Mouse (Mus musculus) urinary bladder, postnatal 25 days (tissue): ENCODE measurements around the gene Borcs7.

Source experiments
- DNase-seq: peaks from one replicate; pipeline ENCODE4 v3.0.0; 2022; ENCODE audit warnings: low spot score

Gene Borcs7

DNA sequence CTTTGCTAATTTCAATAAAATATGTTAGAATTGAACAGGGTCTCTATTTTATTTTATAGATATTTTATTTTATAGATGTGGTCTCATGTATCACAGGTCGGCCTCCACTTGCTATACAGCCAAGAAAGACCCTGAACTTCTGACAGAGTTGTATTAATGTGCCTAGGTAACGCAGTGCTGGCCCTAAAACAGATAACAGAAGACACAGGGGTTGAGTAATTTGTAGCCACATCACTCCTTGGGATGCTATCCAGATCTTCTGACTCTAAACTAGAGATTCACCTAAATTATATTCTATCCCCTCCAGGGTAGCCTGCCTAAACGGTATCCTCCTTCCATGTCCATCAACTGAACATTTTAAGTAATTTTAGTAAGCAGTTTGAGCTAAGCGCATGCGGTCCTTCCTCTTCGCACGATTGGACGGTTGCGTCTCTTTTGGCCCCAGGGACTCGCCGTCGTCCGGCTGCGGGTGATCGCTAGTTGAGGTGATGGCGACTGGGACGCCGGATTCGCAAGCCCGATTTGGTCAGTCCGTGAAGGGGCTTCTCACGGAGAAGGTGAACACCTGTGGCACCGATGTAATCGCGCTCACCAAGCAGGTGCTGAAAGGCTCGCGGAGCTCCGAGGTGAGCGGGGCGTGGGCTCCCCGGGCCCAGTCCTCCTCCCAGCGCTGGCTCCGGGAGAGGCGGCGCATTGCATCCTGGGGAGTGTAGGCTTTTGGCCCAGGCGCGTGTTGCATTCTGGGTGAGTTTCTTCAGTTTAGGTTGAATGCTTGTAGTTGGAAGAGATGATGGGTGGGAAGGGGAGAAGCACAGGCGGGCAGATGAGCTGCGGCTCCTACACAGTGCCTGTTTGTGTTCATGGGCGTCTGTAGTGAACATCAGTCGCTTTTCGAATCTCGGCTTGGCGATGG is at the start of gene Borcs7:
Borcs7 (plus strand) TSS at position 447 of the 913 bp plus-strand sequence.
- peak; percentile 76 for DNase-seq

DNA sequence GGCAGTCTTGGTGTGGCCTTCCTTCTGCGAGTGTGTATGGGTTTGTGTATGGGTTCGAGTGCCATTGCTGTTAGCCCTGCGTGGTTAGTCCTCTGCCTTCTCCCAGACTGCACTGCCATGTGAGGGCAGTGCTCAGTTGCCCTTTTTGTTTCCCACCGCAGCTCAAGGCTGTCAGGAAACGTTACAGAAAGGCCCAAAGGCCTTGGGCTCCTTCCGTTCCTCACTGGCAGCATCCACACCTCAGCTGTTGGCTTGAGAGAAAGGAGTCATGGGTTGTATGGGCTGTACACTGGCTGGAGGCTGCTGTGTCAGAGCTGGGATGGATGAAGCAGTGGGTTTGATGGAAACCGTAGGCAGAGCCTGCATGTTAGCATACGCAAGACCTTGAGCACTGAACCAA is 48.9 kb upstream of the Borcs7 start:
- no peak for DNase-seq

DNA sequence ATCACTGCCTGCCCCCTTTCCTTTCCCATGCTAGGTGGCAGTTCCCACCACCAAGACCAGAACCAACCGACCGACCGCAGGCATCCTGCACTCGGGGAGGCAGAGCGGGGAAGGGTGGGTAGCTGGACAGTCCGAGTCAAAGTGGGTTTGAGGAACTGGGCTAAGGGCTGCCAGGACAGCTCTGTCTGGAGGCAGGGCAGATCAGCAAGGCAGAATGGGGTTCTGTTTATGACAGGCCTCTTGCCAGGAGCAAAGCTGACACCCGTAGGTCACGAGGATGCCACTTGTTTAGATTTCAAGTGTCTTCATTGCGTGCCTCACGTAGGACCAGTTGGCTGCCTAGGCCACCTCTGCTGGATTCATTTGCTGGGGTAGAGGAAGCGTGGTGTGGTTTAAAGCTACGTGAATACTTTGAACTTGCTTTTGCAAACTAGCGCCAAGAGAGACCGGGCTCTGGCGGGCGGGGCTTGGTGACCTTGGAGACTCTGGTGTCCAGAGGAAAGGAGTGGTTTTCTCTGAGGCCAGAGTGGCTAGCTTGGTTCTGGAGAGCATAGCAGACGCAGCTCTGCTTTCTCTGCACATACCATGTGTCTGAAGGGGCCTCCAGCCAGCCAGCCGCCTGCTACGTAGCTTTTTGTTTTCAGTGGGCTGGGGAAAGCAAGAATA is 48.2 kb upstream of the Borcs7 start:
- peak; percentile 45 for DNase-seq

DNA sequence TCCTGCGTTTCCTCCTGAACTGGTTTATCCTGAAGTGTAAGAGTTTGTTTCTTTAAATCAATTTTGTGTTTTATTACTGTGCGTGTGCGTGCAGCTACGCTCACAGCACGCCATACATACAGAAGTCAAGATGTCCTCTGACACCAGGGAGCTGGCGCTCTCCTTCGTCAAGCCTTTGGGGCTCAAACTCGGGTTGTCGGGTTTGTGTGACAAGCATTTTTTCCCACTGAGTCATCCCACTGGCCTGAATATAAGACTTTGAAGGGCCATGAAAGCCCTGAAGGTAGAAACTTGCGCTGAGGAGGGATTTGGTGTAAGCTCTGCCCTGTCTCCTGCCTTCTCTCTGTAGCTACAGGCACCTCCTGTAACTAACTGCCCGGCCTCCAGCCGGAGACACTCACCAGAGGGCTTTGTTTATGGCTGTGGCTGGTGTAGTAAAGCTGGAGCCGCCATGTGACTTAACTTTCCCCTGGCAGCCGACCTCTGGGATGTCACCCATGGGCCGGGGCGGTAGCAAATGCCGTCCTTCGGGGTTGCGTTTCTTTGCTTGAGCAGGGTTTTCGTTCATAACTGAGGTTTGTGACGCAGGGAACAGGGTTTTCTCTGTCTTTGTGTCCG is 47.5 kb upstream of the Borcs7 start:
- no peak for DNase-seq

DNA sequence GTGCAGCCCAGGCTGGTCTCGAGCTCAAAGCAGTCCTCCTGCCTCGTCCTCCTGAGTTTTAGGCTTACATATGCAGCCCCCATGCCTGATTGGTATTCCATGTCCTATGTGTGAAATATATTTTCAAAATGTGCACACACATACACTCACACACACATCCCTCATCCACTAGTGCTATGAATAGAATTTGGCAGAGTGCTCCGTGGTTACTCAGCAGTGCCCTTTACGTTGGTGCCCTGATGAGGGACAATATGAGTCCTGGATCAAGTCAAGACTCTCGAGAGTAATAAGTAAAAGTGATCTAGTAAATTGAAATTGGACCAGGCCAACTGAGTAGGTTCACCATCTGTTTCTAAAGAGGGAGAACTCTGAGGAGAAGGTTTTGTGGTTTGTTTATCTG is 46.5 kb upstream of the Borcs7 start:
- no peak for DNase-seq

DNA sequence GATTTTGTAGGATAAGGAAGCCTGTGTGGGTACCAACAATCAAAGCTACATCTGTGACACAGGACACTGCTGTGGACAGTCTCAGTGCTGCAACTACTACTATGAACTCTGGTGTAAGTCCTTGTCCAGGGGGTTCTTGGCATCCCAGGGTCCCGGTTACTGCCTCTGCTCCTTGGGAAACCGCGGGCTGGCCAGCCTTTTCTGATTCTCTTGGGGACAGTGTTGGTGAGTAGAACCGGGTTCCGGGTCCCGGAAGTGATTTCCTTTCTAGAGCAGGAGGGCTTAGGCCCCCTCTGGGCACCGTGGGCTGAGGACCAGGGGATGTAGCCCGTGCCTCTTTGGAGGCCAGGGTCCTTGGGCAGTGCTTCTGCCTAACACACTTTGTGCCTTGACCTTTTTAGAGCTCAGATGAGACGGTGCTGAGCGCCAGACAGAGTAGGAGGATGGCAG is 45.3 kb upstream of the Borcs7 start:
- DNase-seq, result no peak

DNA sequence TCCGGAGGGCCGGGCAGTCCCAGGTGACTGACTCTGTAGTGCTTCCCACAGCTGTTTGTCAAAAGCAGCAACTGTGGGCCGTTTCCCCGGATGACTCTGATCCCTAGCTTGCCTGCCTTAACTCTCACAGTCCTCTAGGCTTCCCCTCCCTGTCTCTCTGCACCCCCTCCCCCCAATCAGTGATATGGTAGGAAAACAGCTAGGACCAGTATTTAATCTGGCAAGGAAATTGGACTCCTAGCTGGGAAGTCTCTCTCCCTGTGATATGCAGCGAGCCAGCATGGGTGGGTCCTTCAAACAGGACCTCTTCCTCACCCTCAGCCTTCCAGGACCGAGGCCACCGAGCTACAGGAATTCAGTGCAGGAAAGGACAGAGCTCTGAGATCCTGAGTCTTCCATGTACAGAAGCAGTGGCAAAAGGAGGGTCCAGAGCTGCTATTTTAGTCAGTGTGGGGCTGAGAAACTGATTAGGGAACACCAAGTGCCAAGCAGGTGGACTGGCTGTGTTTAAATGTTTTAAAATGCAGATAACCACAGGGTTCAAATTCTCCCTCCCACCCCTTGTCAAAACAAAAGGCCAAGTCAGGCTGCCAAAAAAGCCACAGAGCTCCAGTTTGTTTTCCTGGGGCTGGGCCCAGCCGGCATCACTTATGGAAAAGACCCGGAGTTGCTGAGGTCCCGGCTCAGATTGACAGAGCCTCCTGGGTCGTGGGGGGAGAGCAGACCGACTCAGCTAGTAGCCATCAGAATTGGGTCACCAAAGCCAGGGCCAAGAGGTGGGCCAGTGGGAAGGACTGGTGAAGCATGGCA is 44.7 kb upstream of the Borcs7 start:
- no peak for DNase-seq

DNA sequence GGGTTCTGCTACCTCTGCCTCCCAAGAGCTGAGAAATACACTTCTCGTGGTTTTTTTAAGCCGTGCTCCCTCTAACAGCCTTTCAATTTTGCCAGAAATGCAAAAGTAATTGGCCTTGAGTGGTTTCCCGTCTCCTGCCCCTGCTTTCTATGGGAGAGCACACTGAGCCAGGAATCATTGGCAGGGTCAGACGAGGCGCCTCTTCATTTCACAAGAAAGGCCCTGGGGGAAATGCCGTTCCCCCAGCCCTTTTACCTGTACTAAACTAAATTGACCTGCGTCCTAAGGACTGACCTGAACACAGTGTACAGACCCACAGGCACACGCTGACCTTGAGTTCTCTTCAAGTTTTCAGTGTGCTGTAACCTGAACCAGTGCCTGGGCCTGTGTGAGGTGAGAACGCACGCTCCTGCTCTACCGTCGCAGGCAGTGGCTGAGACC is 43.6 kb upstream of the Borcs7 start:
- no peak for DNase-seq

DNA sequence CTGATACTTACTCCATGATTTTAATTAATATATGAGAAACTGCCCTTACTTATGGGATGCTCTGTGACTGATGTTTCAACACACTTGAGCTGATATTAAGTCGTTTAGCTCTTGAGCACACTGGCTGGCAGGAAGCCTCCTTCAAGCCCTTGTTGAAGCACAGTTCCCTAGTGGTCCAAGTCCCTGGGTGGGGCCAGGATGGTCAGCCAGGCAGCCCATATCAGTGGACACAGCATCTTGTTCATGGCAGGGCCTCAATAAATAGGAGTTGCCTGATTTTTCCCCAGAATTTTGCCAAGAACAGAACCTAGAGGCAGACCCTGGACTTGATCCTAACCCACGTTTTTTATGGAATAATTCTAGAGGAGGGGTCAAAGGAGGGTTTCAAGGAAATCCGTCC is 42.5 kb upstream of the Borcs7 start:
- DNase-seq, result no peak

DNA sequence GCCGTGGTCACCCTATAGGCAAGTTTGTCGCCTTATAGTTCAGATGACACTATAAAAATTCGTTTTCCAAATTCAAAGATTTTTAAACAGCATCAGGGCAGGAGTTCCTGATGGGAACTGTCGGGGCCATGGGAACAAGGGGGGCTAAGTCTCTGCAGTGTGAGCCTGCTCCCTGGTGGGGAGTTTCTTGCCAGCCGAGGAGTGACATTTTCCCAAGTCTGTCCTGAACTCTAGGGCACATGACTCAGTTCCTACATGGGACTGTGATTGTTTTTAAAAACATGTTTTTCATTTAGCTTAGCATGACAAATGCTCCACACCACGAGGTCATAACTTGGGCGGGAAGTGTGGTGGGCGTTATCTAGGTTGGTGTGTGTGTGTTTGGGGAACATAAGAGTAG is 41.9 kb upstream of the Borcs7 start:
- DNase-seq, result no peak

DNA sequence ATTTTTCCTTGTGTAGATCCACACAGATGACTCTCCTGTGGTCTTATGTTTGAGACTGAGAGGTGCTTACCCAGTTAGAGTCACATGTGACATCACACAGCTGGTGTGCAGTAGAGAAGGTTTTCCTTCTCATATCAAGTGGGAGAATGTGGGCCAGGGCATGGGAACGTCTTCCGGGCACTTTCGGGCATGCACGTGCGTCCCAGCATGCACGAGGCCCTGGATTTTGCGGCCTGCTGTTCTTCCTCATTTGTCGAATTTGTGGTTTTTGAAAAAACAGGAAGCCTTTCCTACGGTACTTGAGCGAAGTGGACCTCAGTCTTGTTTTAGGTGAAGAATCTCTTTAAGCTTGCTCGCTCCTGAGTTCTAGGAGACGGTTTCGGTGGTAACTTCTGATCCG is 41.1 kb upstream of the Borcs7 start:
- no peak for DNase-seq

DNA sequence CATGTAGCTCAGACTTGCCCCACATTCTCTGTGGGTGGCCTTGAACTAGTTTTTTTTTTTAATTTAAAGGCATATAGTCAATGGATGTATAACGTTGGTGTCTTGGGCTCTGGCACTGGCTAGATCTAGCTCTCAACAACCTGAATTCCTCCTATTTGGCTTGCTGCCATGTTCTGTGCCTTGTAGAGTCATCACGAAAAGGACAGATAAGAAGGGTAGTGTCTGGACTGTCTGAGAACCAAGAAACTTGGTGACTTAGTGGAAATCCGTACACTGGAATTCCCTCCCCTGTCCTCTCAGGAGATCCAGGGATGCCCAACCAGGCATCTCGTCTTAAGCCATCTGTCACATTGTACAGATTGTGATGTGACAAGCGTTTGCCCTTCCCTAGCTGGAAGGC is 36.5 kb upstream of the Borcs7 start:
- DNase-seq, result no peak

DNA sequence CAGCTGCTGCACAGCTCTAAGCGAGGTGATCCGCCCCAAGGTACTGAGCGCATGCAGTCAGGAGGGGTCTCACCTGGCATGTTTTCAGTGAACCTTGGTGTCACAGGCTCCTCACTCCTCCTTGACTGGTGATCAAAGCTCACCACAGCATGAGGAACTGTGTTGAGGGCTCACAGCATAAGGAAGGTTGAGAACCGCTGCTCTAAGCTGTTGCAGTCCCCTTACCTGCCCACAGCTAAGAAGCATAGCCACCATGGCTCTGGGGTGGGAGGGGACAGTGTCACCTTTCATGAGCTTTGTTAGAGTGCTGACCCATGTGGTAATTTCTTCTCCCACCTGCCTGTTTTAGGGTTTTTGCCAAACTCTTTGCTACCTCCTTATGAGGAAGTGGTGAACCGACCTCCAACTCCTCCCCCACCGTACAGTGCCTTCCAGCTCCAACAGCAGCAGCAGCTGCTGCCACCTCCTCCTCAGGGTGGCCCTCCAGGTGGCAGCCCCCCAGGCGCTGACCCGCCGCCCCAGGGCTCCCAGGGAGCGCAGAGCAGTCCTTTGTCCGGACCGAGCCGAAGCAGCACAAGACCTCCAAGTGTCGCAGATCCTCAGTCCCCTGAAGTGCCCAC is 36.0 kb upstream of the Borcs7 start:
- no peak for DNase-seq

DNA sequence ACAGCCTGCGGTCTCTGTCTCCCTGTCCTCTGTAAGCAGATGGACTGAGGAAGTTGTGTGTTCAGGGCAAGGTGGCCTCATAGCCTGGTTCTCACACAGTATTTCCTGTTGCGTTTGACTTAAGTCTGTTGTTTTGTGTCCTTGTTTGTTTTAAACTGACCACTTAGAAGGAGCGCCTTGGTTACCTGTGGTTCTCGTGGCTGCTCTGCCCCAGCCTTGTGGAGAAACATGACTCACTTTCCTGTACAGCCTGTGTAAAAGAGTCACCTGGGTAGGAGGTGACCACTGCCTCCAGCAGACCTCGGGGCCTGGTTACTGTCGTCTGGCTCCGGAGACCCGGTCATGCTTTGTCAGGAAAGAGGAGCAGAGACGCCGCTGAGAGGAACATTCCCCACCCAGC is 34.1 kb upstream of the Borcs7 start:
- no peak for DNase-seq

DNA sequence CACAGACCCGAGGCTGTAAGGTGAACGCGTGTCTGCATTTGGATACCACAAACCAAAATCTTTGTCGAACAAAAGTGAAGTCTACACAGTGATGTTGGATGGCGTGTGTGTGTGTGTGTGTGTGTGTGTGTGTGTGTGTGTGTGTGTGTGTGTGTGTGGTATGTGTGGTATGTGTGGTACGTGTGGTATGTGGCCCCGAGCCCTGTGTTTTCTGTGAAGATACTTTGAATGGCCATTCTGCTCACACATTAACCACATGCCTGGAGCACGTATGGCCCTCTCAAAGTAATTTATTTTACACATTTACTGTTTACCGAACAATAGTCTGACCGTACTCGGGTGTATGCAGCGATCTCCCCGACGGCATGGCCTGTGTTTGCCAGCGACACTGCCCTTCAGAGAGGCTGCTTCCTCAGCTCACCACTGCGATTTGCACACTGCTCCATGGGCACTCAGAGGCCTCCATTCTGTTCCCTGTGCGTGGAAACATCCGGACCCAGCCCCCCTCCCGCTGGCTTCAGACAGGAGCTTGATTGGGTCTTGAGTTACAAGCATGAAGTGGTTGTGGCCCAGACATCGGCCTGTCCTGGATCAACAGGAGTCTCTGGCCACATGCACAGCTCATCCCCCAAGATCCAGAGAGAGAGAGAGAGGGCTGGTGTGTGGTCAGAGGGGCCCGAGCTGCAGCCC is 33.4 kb upstream of the Borcs7 start:
- DNase-seq, result no peak

DNA sequence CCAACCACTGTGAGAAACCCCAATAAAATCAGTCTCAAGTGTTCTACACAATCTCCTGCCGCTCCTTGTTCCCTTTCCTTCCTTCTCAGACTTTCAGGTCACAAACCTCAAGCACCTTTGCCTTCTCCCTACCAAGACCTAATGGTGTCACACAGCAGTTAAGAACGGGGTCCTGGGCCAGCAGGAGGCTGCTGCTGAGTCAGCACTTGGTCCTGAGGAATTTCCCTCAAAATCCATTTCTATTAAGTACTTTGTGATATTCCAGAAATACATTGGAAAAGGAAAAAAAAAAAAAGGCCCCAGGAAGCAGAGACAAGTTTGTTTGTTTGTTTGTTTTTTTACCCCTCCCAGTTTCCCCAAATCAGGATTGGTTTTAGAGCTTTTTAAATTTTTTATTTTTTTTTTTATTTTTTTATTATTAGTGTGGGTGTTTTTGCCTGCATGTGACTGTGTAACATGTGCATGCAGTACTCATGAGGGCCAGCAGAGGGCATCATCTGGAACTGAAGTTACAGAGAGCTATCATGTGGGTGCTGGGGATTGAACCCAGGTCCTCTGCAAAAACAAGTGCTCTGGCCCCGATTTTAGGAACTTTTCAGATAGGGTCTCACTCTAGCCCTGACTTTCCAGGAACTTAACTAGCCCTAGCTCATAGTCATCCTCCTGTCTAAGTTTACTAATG is 32.2 kb upstream of the Borcs7 start:
- DNase-seq, result no peak

DNA sequence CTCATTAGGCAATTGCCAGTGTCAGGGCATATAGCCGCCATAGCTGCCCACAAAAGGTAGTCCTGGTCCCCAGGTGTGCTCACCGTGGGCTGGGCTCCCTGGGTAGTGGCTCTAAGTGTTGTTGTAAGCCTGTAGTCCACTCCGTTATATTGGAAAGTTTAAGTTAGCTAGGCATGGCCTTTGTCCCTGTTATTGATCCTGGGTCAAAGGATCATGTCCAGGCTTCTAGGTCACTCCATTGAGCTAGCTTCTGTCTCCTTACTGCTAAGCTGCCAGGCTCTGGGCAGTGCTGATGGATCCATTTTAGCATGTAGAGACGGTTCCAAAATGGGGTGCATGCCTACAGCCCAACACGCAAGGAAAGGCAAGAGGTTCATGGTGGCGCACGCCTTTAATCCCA is 31.4 kb upstream of the Borcs7 start:
- DNase-seq, result no peak

DNA sequence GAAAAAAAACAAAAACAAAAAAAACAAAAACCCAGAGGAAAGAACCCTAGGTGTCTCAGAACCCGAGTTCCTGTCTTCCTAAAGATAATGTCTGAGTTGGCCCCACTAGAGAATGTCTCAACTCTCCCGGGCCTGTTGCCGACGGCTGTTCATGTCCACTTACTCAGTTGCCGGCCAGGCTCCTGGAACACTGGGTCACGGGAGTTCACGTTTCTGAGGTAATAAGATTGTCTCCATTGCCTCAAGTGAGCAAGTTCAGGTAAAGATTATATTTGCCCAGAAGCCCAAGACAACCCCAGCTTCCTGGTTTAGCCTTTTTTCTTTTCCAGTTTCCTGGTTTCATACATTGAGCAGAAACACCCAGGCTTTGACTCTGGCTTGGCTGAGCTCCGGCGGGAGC is 30.9 kb upstream of the Borcs7 start:
- DNase-seq, result no peak

DNA sequence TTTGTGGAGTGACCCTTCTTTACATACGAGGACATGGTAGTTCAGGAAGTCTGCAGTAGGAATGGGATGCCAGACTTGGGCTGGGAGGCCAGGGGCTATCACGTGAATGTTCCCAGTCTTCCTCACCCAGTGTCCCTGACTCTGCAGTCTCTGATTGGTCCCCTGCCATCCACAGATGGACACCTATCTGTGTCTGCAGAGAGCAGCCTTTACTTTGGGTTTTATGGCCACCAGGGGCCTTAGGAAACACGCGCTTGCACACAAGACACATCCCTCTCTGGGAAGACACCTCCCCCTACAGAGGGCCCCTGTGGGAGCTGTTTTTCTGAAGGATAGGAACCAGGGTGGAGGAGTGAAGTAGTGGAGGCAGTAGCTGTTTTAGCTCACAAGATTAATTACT is 28.2 kb upstream of the Borcs7 start:
- DNase-seq, result no peak

DNA sequence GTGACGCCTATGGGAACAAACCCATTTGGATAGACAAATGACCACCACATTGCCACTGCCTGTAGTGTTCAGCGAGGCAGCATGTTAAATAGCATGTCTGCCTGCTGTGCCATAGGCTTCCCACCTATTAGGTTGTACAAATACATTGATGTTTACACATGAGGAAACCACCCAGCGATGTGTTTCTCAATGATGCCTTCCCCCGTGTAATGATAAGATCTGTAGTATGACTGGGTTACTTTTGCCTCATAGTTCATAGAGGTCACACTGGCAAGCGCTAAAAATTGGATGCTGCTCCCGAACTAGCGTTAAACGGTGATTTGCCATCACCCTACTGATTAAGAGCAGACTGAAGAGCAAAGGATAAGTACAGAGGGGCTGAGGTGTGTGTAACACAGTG is 27.5 kb upstream of the Borcs7 start:
- no peak for DNase-seq

DNA sequence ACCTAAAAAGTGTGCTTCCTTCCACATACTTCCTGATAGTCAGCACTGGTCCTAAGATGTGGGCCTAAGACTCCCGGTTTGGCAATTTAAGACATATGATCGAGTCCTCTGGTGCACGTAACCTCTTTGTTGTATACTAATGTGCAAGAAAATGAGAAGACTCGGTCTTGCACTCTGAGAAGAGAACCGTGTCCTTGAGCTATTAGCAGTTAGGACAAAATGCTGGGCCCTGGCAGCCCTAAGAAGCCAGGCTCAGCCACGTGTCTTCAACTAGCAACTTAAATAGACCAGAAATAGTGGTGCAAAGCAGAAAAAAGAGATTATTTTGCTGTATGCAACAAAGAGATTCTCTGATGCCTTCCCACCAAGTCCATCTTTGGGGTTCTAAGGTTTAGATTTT is 26.9 kb upstream of the Borcs7 start:
- no peak for DNase-seq
